In genomic region chr4:22112209-22112608, GRCm38 (mm10) we compare ENCODE assay signal across 24 mouse cellular contexts.
DNase-seq lines count a peak whose midpoint lies in the region; ATAC-seq and TF ChIP-seq lines count a peak whose summit lies in the region.
"Had no signal": no experiment of that assay in that cellular context is flagged by ENCODE, and none has a peak within 500 bp of the region (broad histone marks: within the 10 kb centered on the region; RNA-seq: fewer than 3 reads in every experiment).

No protein-coding gene starts in this region.

- no peaks in the 10 kb centered on the region for H3K36me3 ChIP-seq in heart, embryonic 16.5 days (ENCODE audit: control insufficient read depth, insufficient read depth)
- no peaks in the 10 kb centered on the region for H3K36me3 ChIP-seq in heart, adult 2 months (ENCODE audit: control insufficient read depth, insufficient read depth, low read length)
- no peaks in the 10 kb centered on the region for H3K36me3 ChIP-seq in midbrain, embryonic 14.5 days (ENCODE audit: control insufficient read depth, insufficient read depth, low read length)
- H3K36me3 ChIP-seq in midbrain, postnatal 0 days (ENCODE audit: insufficient read depth, low read length), result no peaks in the 10 kb centered on the region
- H3K36me3 ChIP-seq in midbrain, embryonic 16.5 days (ENCODE audit: control insufficient read depth, insufficient read depth, low read length), result no peaks in the 10 kb centered on the region
- H3K36me3 ChIP-seq: embryonic facial prominence, embryonic 13.5 days; forebrain, embryonic 10.5 days had no signal

- H3K27me3 ChIP-seq in heart, embryonic 16.5 days (ENCODE audit: control insufficient read depth, insufficient read depth, low read length), result no peaks in the 10 kb centered on the region
- no peaks in the 10 kb centered on the region for H3K27me3 ChIP-seq in heart, adult 2 months (ENCODE audit: control insufficient read depth, insufficient read depth, low read length)
- no peaks in the 10 kb centered on the region for H3K27me3 ChIP-seq in midbrain, embryonic 14.5 days (ENCODE audit: control insufficient read depth, insufficient read depth, low read length)
- H3K27me3 ChIP-seq in midbrain, postnatal 0 days (ENCODE audit: insufficient read depth, low read length), result no peaks in the 10 kb centered on the region
- no peaks in the 10 kb centered on the region for H3K27me3 ChIP-seq in midbrain, embryonic 16.5 days (ENCODE audit: control insufficient read depth, insufficient read depth, low read depth, low read length)

- no peak for ATAC-seq in heart, embryonic 16.5 days (replicated peaks; ENCODE audit: extremely low read depth, insufficient read depth, low FRiP score)
- 0 out of 2 replicates have a peak, but pooled peaks have one; percentile 31 for ATAC-seq in midbrain, embryonic 14.5 days (ENCODE audit: low FRiP score, low TSS enrichment)
- no peak for ATAC-seq in midbrain, postnatal 0 days (ENCODE audit: low FRiP score)
- peak; percentile 54; the same call in 1 of the 2 replicates for ATAC-seq in midbrain, embryonic 16.5 days
- ATAC-seq: forebrain, postnatal 0 days; intestine, embryonic 16.5 days had no signal

- no peaks in the 10 kb centered on the region; the same call in 1 of the 2 replicates for H3K4me1 ChIP-seq in heart, embryonic 16.5 days (ENCODE audit: control insufficient read depth, insufficient read depth, low read length)
- no peaks in the 10 kb centered on the region for H3K4me1 ChIP-seq in heart, adult 2 months (ENCODE audit: control insufficient read depth, insufficient read depth, low read length)
- peaks cover 26% of the 10 kb centered on the region for H3K4me1 ChIP-seq in midbrain, embryonic 14.5 days (ENCODE audit: control insufficient read depth, insufficient read depth, low read length)
- no peaks in the 10 kb centered on the region for H3K4me1 ChIP-seq in midbrain, postnatal 0 days (ENCODE audit: insufficient read depth, low read length)
- peaks cover 16% of the 10 kb centered on the region for H3K4me1 ChIP-seq in midbrain, embryonic 16.5 days (ENCODE audit: control insufficient read depth, insufficient read depth, low read length)
- H3K4me1 ChIP-seq: embryonic facial prominence, embryonic 13.5 days had no signal

- 0 out of 2 replicates have a peak overlapping the region, but pooled peaks have one; percentile 12 for H3K27ac ChIP-seq in heart, embryonic 16.5 days (ENCODE audit: low read length)
- H3K27ac ChIP-seq in heart, adult 2 months, result no peak overlapping the region
- H3K27ac ChIP-seq in midbrain, embryonic 14.5 days (replicated peaks; ENCODE audit: low read depth, low read length), result no peak overlapping the region
- no peak overlapping the region for H3K27ac ChIP-seq in midbrain, postnatal 0 days (ENCODE audit: low read depth, low read length)
- no peak overlapping the region for H3K27ac ChIP-seq in midbrain, embryonic 16.5 days (ENCODE audit: low read length)
- H3K27ac ChIP-seq: embryonic facial prominence, embryonic 13.5 days; forebrain, embryonic 10.5 days; kidney, postnatal 0 days; liver, embryonic 14.5 days; macrophage had no signal

- no peak overlapping the region for H3K4me2 ChIP-seq in heart, embryonic 16.5 days (ENCODE audit: low read depth, low read length)
- H3K4me2 ChIP-seq in midbrain, embryonic 14.5 days (ENCODE audit: low read length), result 0 out of 2 replicates have a peak overlapping the region, but pooled peaks have one; percentile 8
- no peak overlapping the region for H3K4me2 ChIP-seq in midbrain, postnatal 0 days (ENCODE audit: low read depth, low read length, poor library complexity, severe bottlenecking)
- 0 out of 2 replicates have a peak overlapping the region, but pooled peaks have one; percentile 5 for H3K4me2 ChIP-seq in midbrain, embryonic 16.5 days (ENCODE audit: low read length)
- H3K4me2 ChIP-seq: embryonic facial prominence, embryonic 13.5 days had no signal

- H3K9ac ChIP-seq in heart, embryonic 16.5 days (ENCODE audit: low read length), result no peak overlapping the region
- no peak overlapping the region for H3K9ac ChIP-seq in heart, adult 2 months (ENCODE audit: low read depth, low read length)
- no peak overlapping the region for H3K9ac ChIP-seq in midbrain, embryonic 14.5 days (replicated peaks; ENCODE audit: low read length)
- H3K9ac ChIP-seq in midbrain, postnatal 0 days (replicated peaks; ENCODE audit: low read length, poor library complexity, severe bottlenecking), result no peak overlapping the region
- no peak overlapping the region for H3K9ac ChIP-seq in midbrain, embryonic 16.5 days (ENCODE audit: low read depth, low read length)
- H3K9ac ChIP-seq: embryonic facial prominence, embryonic 13.5 days; forebrain, postnatal 0 days; liver, embryonic 14.5 days had no signal

- intact Hi-C loops in heart, adult 2 months (cut with DNase I), result no loop called here

- no peaks in the 10 kb centered on the region for H3K79me2 ChIP-seq in heart, adult 2 months (replicated peaks; ENCODE audit: control insufficient read depth, insufficient read depth, low read length)

- H3K9me3 ChIP-seq in heart, embryonic 16.5 days (replicated peaks; ENCODE audit: control insufficient read depth, low read length), result no peaks in the 10 kb centered on the region
- H3K9me3 ChIP-seq in midbrain, embryonic 14.5 days (ENCODE audit: control insufficient read depth, low read length), result no peaks in the 10 kb centered on the region
- no peaks in the 10 kb centered on the region for H3K9me3 ChIP-seq in midbrain, postnatal 0 days (ENCODE audit: low read length)
- no peaks in the 10 kb centered on the region for H3K9me3 ChIP-seq in midbrain, embryonic 16.5 days (replicated peaks; ENCODE audit: control insufficient read depth, low read length, poor library complexity, severe bottlenecking)
- H3K9me3 ChIP-seq: embryonic facial prominence, embryonic 13.5 days; forebrain, embryonic 10.5 days had no signal

- no peak for TF ChIP-seq POLR2A in heart, adult 2 months (IDR thresholded peaks at IDR 0.05; ENCODE audit: insufficient read depth, low read depth, low read length)

- no peak for TF ChIP-seq CTCF in heart, adult 2 months (IDR thresholded peaks at IDR 0.05)
- no peak for TF ChIP-seq CTCF in midbrain, postnatal 0 days (IDR thresholded peaks at IDR 0.05)

- WGBS in heart, embryonic 16.5 days, result 51% methylated on average over 5 of the region's 5 CpGs
- WGBS in heart, adult 2 months, result 60% methylated on average over 5 of the region's 5 CpGs
- 37% methylated on average over 5 of the region's 5 CpGs for WGBS in midbrain, embryonic 14.5 days
- 35% methylated on average over 5 of the region's 5 CpGs for WGBS in midbrain, postnatal 0 days
- WGBS in midbrain, embryonic 16.5 days, result 50% methylated on average over 5 of the region's 5 CpGs

- TF ChIP-seq EP300 in heart, adult 2 months (IDR thresholded peaks at IDR 0.05; ENCODE audit: insufficient read depth, low read depth, low read length), result no peak

- H3K4me3 ChIP-seq in heart, embryonic 16.5 days (ENCODE audit: low read length), result no peak overlapping the region
- no peak overlapping the region for H3K4me3 ChIP-seq in heart, adult 2 months
- H3K4me3 ChIP-seq in midbrain, embryonic 14.5 days (replicated peaks; ENCODE audit: low read depth, low read length), result no peak overlapping the region
- H3K4me3 ChIP-seq in midbrain, postnatal 0 days (ENCODE audit: low read depth, low read length), result no peak overlapping the region
- H3K4me3 ChIP-seq in midbrain, embryonic 16.5 days (ENCODE audit: low read depth, low read length), result no peak overlapping the region
- H3K4me3 ChIP-seq: embryonic facial prominence, embryonic 13.5 days; forebrain, embryonic 10.5 days had no signal

- no peak for DNase-seq in heart, adult 2 months
- peak; percentile 56 for DNase-seq in midbrain, embryonic 14.5 days
- no peak for DNase-seq in midbrain, postnatal 0 days (ENCODE audit: low spot score)
- no peak for DNase-seq in left cerebral cortex, adult 18-20 months (ENCODE audit: low spot score in 2 of 2)
- DNase-seq: adrenal gland, postnatal 25 days; B cell, adult 2 months; cerebellum, adult 18-20 months; cerebellum, postnatal 10 days; forebrain, postnatal 0 days; kidney, adult 8-10 months; layer of hippocampus, postnatal 36 days; liver; lung, adult 2 months; lung, postnatal 10 days; retina, postnatal 1 day; right cerebral cortex, postnatal 14 days had no signal

Comparison
In these comparisons a context has a peak if more than half of its experiments do, and no peak if none do; other contexts are left out.
1. ATAC-seq: peak in midbrain, embryonic 14.5 days (single experiment) and midbrain, embryonic 16.5 days (single experiment); none in heart, embryonic 16.5 days (single experiment) and midbrain, postnatal 0 days (single experiment).
2. H3K4me2 ChIP-seq: peak in midbrain, embryonic 14.5 days (single experiment) and midbrain, embryonic 16.5 days (single experiment); none in heart, embryonic 16.5 days (single experiment) and midbrain, postnatal 0 days (single experiment).